Mouse (Mus musculus) forebrain, embryonic 10.5 days (tissue): Measurements from ENCODE around the gene Fmnl2. TPM values are rescaled to one million over a fixed set of nuclear protein-coding genes. Genes with fewer than 3 reads are reported as not detected.

Source experiments
- DNase-seq: peaks from one replicate; pipeline ENCODE4 v3.0.0-alpha.2; 2017; ENCODE audit warnings: low spot score; ENCODE audit errors: extremely low spot score
- H3K27ac ChIP-seq: fragments of 300-500 bp; sonication (generic); 2 replicates; pipeline ENCODE4 v1.5.1; 2016; ENCODE audit warnings: mild to moderate bottlenecking
- H3K27me3 ChIP-seq: fragments of 300-500 bp; sonication (generic); 2 replicates; pipeline ENCODE4 v1.6.1; 2016; ENCODE audit warnings: mild to moderate bottlenecking; ENCODE audit not compliant: poor library complexity, severe bottlenecking
- H3K36me3 ChIP-seq: fragments of 300-500 bp; sonication (generic); replicated peaks from 2 replicates; pipeline ENCODE4 v1.6.1; 2016; ENCODE audit warnings: mild to moderate bottlenecking, moderate library complexity
- H3K4me1 ChIP-seq: fragments of 300-500 bp; sonication (generic); 2 replicates; pipeline ENCODE4 v1.6.1; 2016
- H3K4me3 ChIP-seq: fragments of 300-500 bp; sonication (generic); 2 replicates; pipeline ENCODE4 v1.5.1; 2016; ENCODE audit warnings: mild to moderate bottlenecking, moderate library complexity
- H3K9me3 ChIP-seq: fragments of 300-500 bp; sonication (generic); 2 replicates; pipeline ENCODE4 v1.6.1; 2016; ENCODE audit warnings: mild to moderate bottlenecking, moderate library complexity
- WGBS: fragments of 180-500 bp; shearing (Covaris S2); methylation state at CpG from one replicate; pipeline ENCODE4 v1.1.7; 2016; 5-methylcytosine and 5-hydroxymethylcytosine counted together
- polyA plus RNA-seq: library from polyadenylated mRNA; unstranded; fragments of >200 nt; fragmentation: Nextera tagmentation; extraction: Ambion mirVana; gene quantifications from 2 replicates; pipeline ENCODE4 v1.2.1, GENCODE M21; 2016

Fmnl2 gene
- polyA plus RNA-seq, 1 experiment from 2014 or later: 7.4 TPM

- WGBS: 92% methylated on average over 5 of the region's 5 CpGs
- no peak overlapping the region for H3K27ac ChIP-seq
- peaks cover 57% of the 10 kb centered on the region for H3K36me3 ChIP-seq
- no peak for DNase-seq
- H3K4me1 ChIP-seq: peaks cover 10% of the 10 kb centered on the region
- no peak overlapping the region for H3K4me3 ChIP-seq
- H3K27me3 ChIP-seq: no peaks in the 10 kb centered on the region
- H3K9me3 ChIP-seq: peaks cover 8% of the 10 kb centered on the region; the same call in 1 of the 2 replicates
Measured at GRCm38 (mm10) chr2:52868181-52868580, 10.5 kb downstream of the Fmnl2 start.

- no peak overlapping the region for H3K27ac ChIP-seq
- H3K4me3 ChIP-seq: no peak overlapping the region
- no peak for DNase-seq
- H3K4me1 ChIP-seq: peaks cover 22% of the 10 kb centered on the region
- peaks cover under 1% of the 10 kb centered on the region; the same call in 1 of the 2 replicates for H3K9me3 ChIP-seq
- 80% methylated on average over 5 of the region's 5 CpGs for WGBS
- H3K36me3 ChIP-seq: peaks cover 21% of the 10 kb centered on the region
- H3K27me3 ChIP-seq: no peaks in the 10 kb centered on the region
Measured at GRCm38 (mm10) chr2:52872636-52873035, 15.0 kb downstream of the Fmnl2 start.

- DNase-seq: no peak
- 70% methylated on average over 18 of the region's 18 CpGs for WGBS
- H3K27ac ChIP-seq: no peak overlapping the region
Measured at GRCm38 (mm10) chr2:52873276-52874063, 15.8 kb downstream of the Fmnl2 start.

GRCm38 (mm10) chr2:52874721-52875120 lies 17.1 kb downstream of the Fmnl2 start:
- Histone ChIP-seq H3K36me3 (peaks cover 9% of the 10 kb centered on the region; the same call in 1 of the 2 replicates), H3K9me3 (no peaks in the 10 kb centered on the region), H3K27ac (no peak overlapping the region), H3K4me1 (peaks cover 28% of the 10 kb centered on the region), H3K27me3 (no peaks in the 10 kb centered on the region), H3K4me3 (no peak overlapping the region)
- no peak for DNase-seq

More at GRCm38 (mm10) chr2:52873276-52874063, 15.8 kb downstream of the Fmnl2 start:
- Histone ChIP-seq H3K4me3 (no peak overlapping the region), H3K4me1 (peaks cover 22% of the 10 kb centered on the region), H3K27me3 (no peaks in the 10 kb centered on the region), H3K36me3 (peaks cover 13% of the 10 kb centered on the region), H3K9me3 (no peaks in the 10 kb centered on the region)

- Histone ChIP-seq H3K27me3 (no peaks in the 10 kb centered on the region), H3K4me1 (peaks cover 29% of the 10 kb centered on the region), H3K27ac (no peak overlapping the region), H3K4me3 (no peak overlapping the region), H3K9me3 (no peaks in the 10 kb centered on the region), H3K36me3 (peaks cover 9% of the 10 kb centered on the region; the same call in 1 of the 2 replicates)
- 85% methylated on average over 9 of the region's 9 CpGs for WGBS
- no peak for DNase-seq
Measured at GRCm38 (mm10) chr2:52875801-52876200, 18.1 kb downstream of the Fmnl2 start.

- WGBS: 93% methylated on average over 2 of the region's 2 CpGs
- DNase-seq: no peak
- H3K9me3 ChIP-seq: no peaks in the 10 kb centered on the region
- H3K27me3 ChIP-seq: no peaks in the 10 kb centered on the region
- no peak overlapping the region for H3K4me3 ChIP-seq
- H3K27ac ChIP-seq: no peak overlapping the region
- peaks cover 18% of the 10 kb centered on the region for H3K36me3 ChIP-seq
- peaks cover 25% of the 10 kb centered on the region for H3K4me1 ChIP-seq
Measured at GRCm38 (mm10) chr2:52883401-52883800, 25.7 kb downstream of the Fmnl2 start.

GRCm38 (mm10) chr2:52884082-52884481 lies 26.4 kb downstream of the Fmnl2 start:
- no peaks in the 10 kb centered on the region for H3K27me3 ChIP-seq
- H3K27ac ChIP-seq: no peak overlapping the region
- no peak for DNase-seq
- no peaks in the 10 kb centered on the region for H3K9me3 ChIP-seq
- no peak overlapping the region for H3K4me3 ChIP-seq
- peaks cover 18% of the 10 kb centered on the region for H3K36me3 ChIP-seq
- 94% methylated on average over 4 of the region's 4 CpGs for WGBS
- H3K4me1 ChIP-seq: peaks cover 21% of the 10 kb centered on the region

- WGBS: 82% methylated on average over 3 of the region's 3 CpGs
Measured at GRCm38 (mm10) chr2:52885071-52885470, 27.4 kb downstream of the Fmnl2 start.

GRCm38 (mm10) chr2:52887281-52887680 lies 29.6 kb downstream of the Fmnl2 start:
- peaks cover 13% of the 10 kb centered on the region for H3K36me3 ChIP-seq
- H3K27ac ChIP-seq: no peak overlapping the region
- no peak for DNase-seq
- H3K9me3 ChIP-seq: no peaks in the 10 kb centered on the region
- no peaks in the 10 kb centered on the region for H3K27me3 ChIP-seq
- peaks cover 18% of the 10 kb centered on the region for H3K4me1 ChIP-seq
- H3K4me3 ChIP-seq: no peak overlapping the region
- WGBS: 82% methylated on average over 2 of the region's 2 CpGs

More at GRCm38 (mm10) chr2:52885071-52885470, 27.4 kb downstream of the Fmnl2 start:
- Histone ChIP-seq H3K4me1 (peaks cover 18% of the 10 kb centered on the region), H3K4me3 (no peak overlapping the region), H3K27ac (no peak overlapping the region), H3K36me3 (peaks cover 18% of the 10 kb centered on the region), H3K9me3 (no peaks in the 10 kb centered on the region), H3K27me3 (no peaks in the 10 kb centered on the region)
- DNase-seq: no peak

GRCm38 (mm10) chr2:52891115-52891514 lies 33.5 kb downstream of the Fmnl2 start:
- no peak for DNase-seq
- peaks cover 8% of the 10 kb centered on the region for H3K36me3 ChIP-seq
- no peaks in the 10 kb centered on the region for H3K9me3 ChIP-seq
- 88% methylated on average over 8 of the region's 8 CpGs for WGBS
- no peaks in the 10 kb centered on the region for H3K27me3 ChIP-seq
- H3K4me3 ChIP-seq: no peak overlapping the region
- peaks cover 19% of the 10 kb centered on the region for H3K4me1 ChIP-seq
- H3K27ac ChIP-seq: no peak overlapping the region

- no peak for DNase-seq
- Histone ChIP-seq H3K4me3 (no peak overlapping the region), H3K4me1 (peaks cover 15% of the 10 kb centered on the region), H3K36me3 (peaks cover 8% of the 10 kb centered on the region), H3K27me3 (no peaks in the 10 kb centered on the region), H3K9me3 (no peaks in the 10 kb centered on the region), H3K27ac (no peak overlapping the region)
- WGBS: 96% methylated on average over 2 of the region's 2 CpGs
Measured at GRCm38 (mm10) chr2:52891744-52892143, 34.1 kb downstream of the Fmnl2 start.

- H3K9me3 ChIP-seq: no peaks in the 10 kb centered on the region
- 83% methylated on average over 6 of the region's 6 CpGs for WGBS
- no peak overlapping the region for H3K27ac ChIP-seq
- H3K27me3 ChIP-seq: no peaks in the 10 kb centered on the region
- H3K4me3 ChIP-seq: no peak overlapping the region
- peaks cover 28% of the 10 kb centered on the region for H3K4me1 ChIP-seq
- H3K36me3 ChIP-seq: no peaks in the 10 kb centered on the region
- DNase-seq: no peak
Measured at GRCm38 (mm10) chr2:52894983-52895621, 37.4 kb downstream of the Fmnl2 start.

- Histone ChIP-seq H3K4me3 (no peak overlapping the region), H3K27me3 (no peaks in the 10 kb centered on the region), H3K4me1 (peaks cover 35% of the 10 kb centered on the region), H3K27ac (no peak overlapping the region), H3K36me3 (no peaks in the 10 kb centered on the region), H3K9me3 (no peaks in the 10 kb centered on the region)
- 90% methylated on average over 3 of the region's 3 CpGs for WGBS
- no peak for DNase-seq
Measured at GRCm38 (mm10) chr2:52896995-52897394, 39.3 kb downstream of the Fmnl2 start.
